Mouse (Mus musculus) ES-Bruce4 (cell line): Measurements from ENCODE around the gene Svop.
A peak's percentile ranks its signal among the peaks of the same experiment; 100 is the strongest.

Source experiments
- CTCF ChIP-seq: IDR thresholded peaks from one replicate; pipeline ENCODE4 v1.8.1; 2011; ENCODE audit warnings: low read depth, low read length
- EP300 ChIP-seq: IDR thresholded peaks from 2 replicates; pipeline ENCODE4 v1.6.1; 2011; ENCODE audit warnings: low read depth, low read length; ENCODE audit not compliant: insufficient read depth

- no peak for TF ChIP-seq CTCF
- peak; percentile 77; the same call in 1 of the 2 replicates for TF ChIP-seq EP300
These were observed at the start of gene Svop for GRCm38 (mm10) chr5:114091057-114091807.
